Mouse (Mus musculus) hindlimb bud, embryonic 11.5 days (tissue): ENCODE measurements around the gene Olfr374.

ENCODE experiments used
- DNase-seq: peaks from one replicate; pipeline ENCODE4 v3.0.0-alpha.2; 2012; ENCODE audit warnings: low read depth, low spot score; ENCODE audit errors: extremely low spot score

Olfr374 gene

GRCm38 (mm10) chr8:72135446-72136301 is 28.8 kb downstream of the Olfr374 start:
- no peak for DNase-seq

- peak; percentile 71 for DNase-seq
These were observed 29.6 kb downstream of the Olfr374 start for GRCm38 (mm10) chr8:72136302-72136978.

DNA sequence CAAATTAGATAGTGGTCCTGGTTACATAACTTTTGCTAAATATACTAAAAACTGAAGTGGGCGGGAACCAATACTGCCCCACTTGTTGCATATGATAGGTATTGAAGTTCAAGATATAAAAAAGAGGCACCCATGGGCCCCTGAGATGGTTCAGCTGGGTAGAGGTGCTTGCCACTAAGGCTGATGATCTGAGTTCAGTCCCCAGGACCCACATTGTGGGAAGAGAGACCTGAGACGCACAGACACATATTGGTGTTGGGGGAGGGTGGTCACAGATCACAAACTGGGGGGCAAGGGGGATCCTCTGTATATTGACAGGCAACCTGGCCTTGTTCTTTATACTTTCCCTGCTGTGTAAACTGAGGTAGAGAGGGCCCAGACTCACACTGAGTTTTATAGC is 30.6 kb downstream of the Olfr374 start:
- DNase-seq: no peak

- no peak for DNase-seq
These were observed 31.6 kb downstream of the Olfr374 start for GRCm38 (mm10) chr8:72138456-72138855.

DNA sequence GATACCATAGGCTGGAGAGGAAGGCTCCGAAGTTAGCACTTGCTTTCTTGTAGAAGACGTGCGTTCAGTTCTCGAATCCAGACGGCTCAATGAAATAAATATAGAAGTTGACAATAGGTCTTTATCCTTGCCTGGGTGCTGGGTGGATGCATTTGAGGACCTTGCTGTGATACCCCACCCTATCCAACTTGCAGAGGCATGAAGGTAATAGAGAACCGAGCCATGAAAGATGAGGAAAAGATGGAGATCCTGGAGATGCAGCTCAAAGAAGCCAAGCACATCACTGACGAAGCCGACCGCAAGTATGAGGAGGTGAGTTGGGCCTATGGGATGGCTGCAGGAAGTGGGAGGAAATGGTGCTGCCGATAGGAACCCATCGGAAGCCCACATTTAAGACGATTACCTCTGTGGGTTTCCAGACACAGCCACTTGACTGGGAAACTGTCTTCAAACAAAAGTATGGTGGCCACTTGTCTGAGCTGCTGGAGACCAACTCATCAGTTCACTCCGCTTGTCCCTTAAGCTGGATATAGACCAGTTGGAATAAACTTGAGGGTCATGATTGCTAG is 36.5 kb downstream of the Olfr374 start:
- DNase-seq: no peak

DNA sequence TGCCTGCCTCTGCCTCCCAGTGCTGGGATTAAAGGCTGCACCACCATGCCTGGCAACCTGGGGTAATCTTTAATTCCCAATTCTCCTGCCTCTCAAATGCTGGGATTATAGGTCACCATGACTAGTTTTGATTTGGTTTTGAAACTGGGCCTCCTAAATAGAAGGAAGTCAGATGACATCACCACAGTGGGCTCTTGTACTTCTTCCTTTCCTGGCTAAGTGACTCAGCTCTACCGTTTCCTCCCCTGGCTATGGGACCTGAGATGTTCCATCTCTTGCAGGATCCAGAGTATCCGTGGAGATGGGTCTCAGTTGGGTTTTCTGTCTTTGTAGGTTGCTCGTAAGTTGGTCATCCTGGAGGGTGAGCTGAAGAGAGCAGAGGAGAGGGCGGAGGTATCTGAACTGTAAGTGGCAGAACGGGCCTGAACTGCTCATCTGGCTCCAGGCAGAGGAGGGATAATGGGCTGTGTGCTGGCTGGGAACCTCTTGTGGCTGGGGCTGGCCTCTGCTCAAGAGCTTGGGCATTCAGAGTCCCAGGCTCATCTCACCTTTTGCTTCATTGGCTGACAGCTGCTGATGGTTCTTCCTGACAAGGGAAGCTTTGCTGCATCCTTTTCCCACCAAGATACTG is 37.6 kb downstream of the Olfr374 start:
- no peak for DNase-seq

- no peak for DNase-seq
These were observed 38.7 kb downstream of the Olfr374 start for GRCm38 (mm10) chr8:72145511-72145910.

GRCm38 (mm10) chr8:72146056-72146455 is 39.2 kb downstream of the Olfr374 start:
- DNase-seq: no peak

- no peak for DNase-seq
These were observed 39.7 kb downstream of the Olfr374 start for GRCm38 (mm10) chr8:72146556-72146955.

GRCm38 (mm10) chr8:72147266-72147665 is 40.4 kb downstream of the Olfr374 start:
- no peak for DNase-seq

- DNase-seq: no peak
These were observed 42.2 kb downstream of the Olfr374 start for GRCm38 (mm10) chr8:72149056-72149455.

GRCm38 (mm10) chr8:72151418-72152078 is 44.7 kb downstream of the Olfr374 start:
- no peak for DNase-seq

DNA sequence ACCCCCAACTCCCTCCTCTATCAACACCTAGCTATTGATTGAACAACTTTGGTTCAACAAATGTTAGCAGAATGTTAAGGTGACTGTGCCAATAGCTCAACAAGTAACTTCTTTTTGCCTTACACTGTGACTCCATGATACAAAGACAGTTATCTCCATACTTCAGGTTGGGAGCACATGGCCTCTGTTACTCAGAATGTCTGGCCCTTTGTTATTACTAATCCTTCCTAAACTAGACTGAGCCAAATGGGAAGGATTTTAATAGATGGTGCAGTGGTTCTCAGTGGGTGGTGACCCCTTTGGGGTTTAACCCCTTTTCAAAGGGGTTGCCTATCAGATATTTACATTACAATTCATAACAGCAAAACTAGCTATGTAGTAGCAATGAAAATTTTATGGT is 46.5 kb downstream of the Olfr374 start:
- no peak for DNase-seq

DNA sequence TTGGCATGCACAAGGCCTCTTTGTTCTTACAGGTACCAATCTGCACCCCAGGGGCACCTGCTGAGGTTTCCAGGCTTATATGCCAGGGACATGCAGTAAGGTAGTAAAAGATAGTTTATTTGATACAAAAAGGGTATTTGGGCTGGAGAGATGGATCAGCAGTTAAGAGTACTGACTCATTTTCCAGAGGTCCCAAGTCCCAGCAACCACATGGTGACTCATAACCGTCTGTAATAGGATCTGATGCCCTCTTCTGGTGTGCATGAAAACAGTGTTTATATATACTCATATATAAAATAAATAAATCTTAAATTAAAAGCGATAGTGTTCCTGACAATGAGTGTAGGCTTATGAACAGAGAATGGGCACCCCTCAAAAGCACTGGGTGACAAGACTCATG is 51.3 kb downstream of the Olfr374 start:
- DNase-seq: no peak

- no peak for DNase-seq
These were observed 51.9 kb downstream of the Olfr374 start for GRCm38 (mm10) chr8:72158726-72159125.

DNA sequence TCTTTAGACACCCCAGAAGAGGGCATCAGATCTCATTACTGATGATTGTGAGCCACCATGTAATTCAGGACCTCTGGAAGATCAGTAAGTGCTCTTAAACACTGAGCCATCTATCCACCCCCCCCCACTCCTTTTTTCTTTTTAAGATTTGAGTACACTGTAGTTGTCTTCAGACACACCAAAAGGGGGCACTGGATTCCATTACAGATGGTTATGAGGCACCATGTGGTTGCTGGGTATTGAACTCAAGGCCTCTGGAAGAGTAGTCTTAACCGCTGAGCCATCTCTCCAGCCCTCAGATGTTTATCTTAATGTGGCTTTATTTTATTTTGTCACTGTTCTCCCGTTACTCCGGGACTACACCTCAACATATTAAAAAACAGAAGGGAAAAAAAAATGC is 53.2 kb downstream of the Olfr374 start:
- DNase-seq: no peak

DNA sequence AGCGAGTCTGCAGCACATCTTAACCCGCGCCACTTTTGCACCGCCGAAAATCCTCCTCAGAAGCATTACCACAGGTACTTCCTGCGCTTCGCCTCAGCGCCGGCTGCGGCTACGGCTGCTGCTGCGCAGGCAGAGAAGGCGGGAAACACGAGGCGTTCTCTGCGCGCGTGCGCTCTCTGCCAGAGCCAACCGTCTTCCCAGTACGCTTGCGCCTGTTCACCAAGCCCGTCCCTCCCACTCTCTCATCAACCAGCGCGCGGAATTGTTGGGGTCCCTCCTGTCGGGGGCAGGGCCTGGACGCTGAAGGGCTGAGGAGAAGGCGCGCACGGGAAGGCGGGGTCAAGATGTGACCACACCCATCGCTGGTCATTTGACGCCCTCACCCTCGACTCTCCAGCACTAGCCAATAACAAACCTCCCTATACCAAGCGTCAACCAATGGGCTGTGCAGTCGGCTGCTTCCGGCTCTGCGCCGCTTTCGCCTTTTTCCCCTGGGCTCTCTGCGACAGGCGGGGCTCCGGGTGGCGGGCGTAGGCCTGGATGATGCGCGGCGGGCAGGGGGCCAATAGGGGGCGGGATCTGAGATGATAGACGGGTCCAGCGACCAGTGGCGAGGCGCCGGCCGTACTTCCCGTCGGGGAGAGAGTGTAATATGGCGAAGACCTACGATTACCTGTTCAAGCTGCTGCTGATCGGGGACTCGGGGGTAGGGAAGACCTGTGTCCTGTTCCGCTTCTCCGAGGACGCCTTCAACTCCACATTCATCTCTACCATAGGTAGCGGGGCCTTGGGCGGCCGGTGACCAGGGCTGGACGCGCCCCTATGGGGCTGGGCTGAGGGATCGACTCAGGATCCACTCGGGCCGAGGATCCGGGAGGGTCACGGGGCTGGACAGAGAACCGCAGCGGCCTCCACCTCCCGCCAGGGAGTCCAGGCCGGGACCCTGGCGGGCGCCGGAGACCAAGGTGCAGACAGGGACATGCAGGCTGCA is 54.2 kb downstream of the Olfr374 start, which contains the start of gene Rab8a:
Gene Rab8a, plus strand, starts transcription at position 494 of the 991 bp plus-strand sequence.
- DNase-seq: peak; percentile 93

DNA sequence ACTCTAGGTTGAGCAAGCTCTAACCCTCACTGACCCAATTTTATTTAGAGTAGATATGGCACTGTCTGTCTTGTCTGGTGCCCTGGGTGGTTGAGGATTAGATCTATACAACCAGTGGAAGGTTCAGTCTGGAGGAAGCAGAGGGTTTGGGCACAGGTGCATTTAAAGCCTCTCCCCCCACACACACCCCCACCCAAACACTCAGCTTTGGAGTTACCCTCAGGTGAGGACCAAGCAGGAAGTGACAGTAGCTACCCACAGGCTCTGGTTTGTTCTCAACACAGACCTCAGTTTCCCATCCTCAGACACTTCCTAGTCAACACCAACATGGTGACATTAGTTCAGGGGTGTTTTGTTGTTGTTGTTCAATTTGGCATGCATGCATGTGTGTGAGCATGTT is 56.0 kb downstream of the Olfr374 start:
- DNase-seq: no peak
